ENCODE assay signal across 8 mouse cellular contexts in genomic region chr2:155380261-155381059, GRCm38 (mm10). TPM values are rescaled to one million over a fixed set of nuclear protein-coding genes. Genes with fewer than 3 reads are reported as not detected.
A peak's percentile ranks its signal among the peaks of the same experiment; 100 is the strongest.
DNase-seq lines count a peak whose midpoint lies in the region; ATAC-seq and TF ChIP-seq lines count a peak whose summit lies in the region.

Gene Trp53inp2, plus strand, starts transcription at chr2:155381059.

- H3K27me3 ChIP-seq in lung, postnatal 0 days (replicated peaks; ENCODE audit: insufficient read depth, low read length): no peaks in the 10 kb centered on the region
- H3K27me3 ChIP-seq in embryonic facial prominence, embryonic 13.5 days: peaks cover 19% of the 10 kb centered on the region
- no peaks in the 10 kb centered on the region for H3K27me3 ChIP-seq in heart, embryonic 16.5 days (ENCODE audit: control insufficient read depth, insufficient read depth, low read length)
- peaks cover 30% of the 10 kb centered on the region for H3K27me3 ChIP-seq in midbrain, embryonic 10.5 days (ENCODE audit: low read depth, poor library complexity, severe bottlenecking)

- TF ChIP-seq EP300 in lung, postnatal 0 days (IDR thresholded peaks at IDR 0.05): no peak

- H3K4me3 ChIP-seq in lung, postnatal 0 days (ENCODE audit: low read depth, low read length): peak within 1 kb of the TSS; percentile 96
- peak within 1 kb of the TSS; percentile 87 for H3K4me3 ChIP-seq in embryonic facial prominence, embryonic 13.5 days
- H3K4me3 ChIP-seq in heart, embryonic 16.5 days (ENCODE audit: low read length): peak within 1 kb of the TSS; percentile 90
- peak within 1 kb of the TSS; percentile 85 for H3K4me3 ChIP-seq in midbrain, embryonic 10.5 days

- TF ChIP-seq CTCF in lung, postnatal 0 days (IDR thresholded peaks at IDR 0.05): no peak

- no peak for DNase-seq in lung, postnatal 0 days (ENCODE audit: low spot score)
- no peak for DNase-seq in lung, postnatal 14 days
- peak; percentile 67 to 89 for DNase-seq in kidney, postnatal 25 days
- no peak for DNase-seq in midbrain, embryonic 10.5 days (ENCODE audit: low spot score)
- DNase-seq in ovary, postnatal 14 days (ENCODE audit: low spot score): no peak
- DNase-seq in ovary, postnatal 10 days (ENCODE audit: low spot score): no peak

- H3K36me3 ChIP-seq in lung, postnatal 0 days (ENCODE audit: insufficient read depth, low read length): 0 out of 2 replicates have a peak, but pooled peaks cover 3% of the 10 kb centered on the region
- peaks cover 1% of the 10 kb centered on the region for H3K36me3 ChIP-seq in embryonic facial prominence, embryonic 13.5 days
- peaks cover 2% of the 10 kb centered on the region; the same call in 1 of the 2 replicates for H3K36me3 ChIP-seq in heart, embryonic 16.5 days (ENCODE audit: control insufficient read depth, insufficient read depth)
- peaks cover 5% of the 10 kb centered on the region for H3K36me3 ChIP-seq in midbrain, embryonic 10.5 days

- H3K9ac ChIP-seq in lung, postnatal 0 days (replicated peaks; ENCODE audit: low read depth): peak within 1 kb of the TSS; percentile 93
- H3K9ac ChIP-seq in embryonic facial prominence, embryonic 13.5 days: peak within 1 kb of the TSS; percentile 93
- peak within 1 kb of the TSS; percentile 94 for H3K9ac ChIP-seq in heart, embryonic 16.5 days (ENCODE audit: low read length)

- H3K4me2 ChIP-seq in lung, postnatal 0 days (replicated peaks; ENCODE audit: low read depth, low read length): peak within 1 kb of the TSS; percentile 83
- H3K4me2 ChIP-seq in embryonic facial prominence, embryonic 13.5 days: peak within 1 kb of the TSS; percentile 81
- H3K4me2 ChIP-seq in heart, embryonic 16.5 days (ENCODE audit: low read depth, low read length): peak within 1 kb of the TSS; percentile 76

- ATAC-seq in lung, postnatal 0 days: no peak
- no peak for ATAC-seq in embryonic facial prominence, embryonic 13.5 days (ENCODE audit: insufficient number of reproducible peaks, insufficient read depth, low FRiP score, low TSS enrichment, low read depth)
- no peak for ATAC-seq in heart, embryonic 16.5 days (replicated peaks; ENCODE audit: extremely low read depth, insufficient read depth, low FRiP score)

- no peaks in the 10 kb centered on the region for H3K9me3 ChIP-seq in lung, postnatal 0 days (ENCODE audit: low read length)
- H3K9me3 ChIP-seq in embryonic facial prominence, embryonic 13.5 days: no peaks in the 10 kb centered on the region
- no peaks in the 10 kb centered on the region for H3K9me3 ChIP-seq in heart, embryonic 16.5 days (replicated peaks; ENCODE audit: control insufficient read depth, low read length)
- no peaks in the 10 kb centered on the region for H3K9me3 ChIP-seq in midbrain, embryonic 10.5 days (replicated peaks)

- peak within 1 kb of the TSS; percentile 100 for H3K27ac ChIP-seq in lung, postnatal 0 days (ENCODE audit: low read length)
- peak within 1 kb of the TSS; percentile 96 for H3K27ac ChIP-seq in embryonic facial prominence, embryonic 13.5 days
- H3K27ac ChIP-seq in heart, embryonic 16.5 days (ENCODE audit: low read length): peak within 1 kb of the TSS; percentile 100
- H3K27ac ChIP-seq in midbrain, embryonic 10.5 days (replicated peaks): peak within 1 kb of the TSS; percentile 98

- H3K4me1 ChIP-seq in lung, postnatal 0 days (ENCODE audit: insufficient read depth, low read depth, low read length): peaks cover 9% of the 10 kb centered on the region; the same call in 1 of the 2 replicates
- H3K4me1 ChIP-seq in embryonic facial prominence, embryonic 13.5 days: peaks cover 22% of the 10 kb centered on the region
- peaks cover 20% of the 10 kb centered on the region for H3K4me1 ChIP-seq in heart, embryonic 16.5 days (ENCODE audit: control insufficient read depth, insufficient read depth, low read length)
- peaks cover 39% of the 10 kb centered on the region for H3K4me1 ChIP-seq in midbrain, embryonic 10.5 days

- WGBS in lung, postnatal 0 days: 52% methylated on average over 8 of the region's 8 CpGs
- 49% methylated on average over 8 of the region's 8 CpGs for WGBS in embryonic facial prominence, embryonic 13.5 days
- WGBS in heart, embryonic 16.5 days: 65% methylated on average over 8 of the region's 8 CpGs
- 49% methylated on average over 8 of the region's 8 CpGs for WGBS in midbrain, embryonic 10.5 days

RNA-seq across cellular contexts. Expression of gene Trp53inp2, which starts in this region (rescaled TPM):
- polyA plus RNA-seq in lung, postnatal 0 days (2015; fragmentation: Nextera tagmentation; extraction: Ambion mirVana): 30.4 and 32.6 TPM in 2 replicates
- polyA plus RNA-seq in embryonic facial prominence, embryonic 13.5 days (2015; fragmentation: Nextera tagmentation; extraction: Ambion mirVana): 18.0 and 20.0 TPM in 2 replicates
- 126 and 132 TPM in 2 replicates for polyA plus RNA-seq in heart, embryonic 16.5 days (2015; fragmentation: Nextera tagmentation; extraction: Ambion mirVana)
- polyA plus RNA-seq in midbrain, embryonic 10.5 days (2016; fragmentation: Nextera tagmentation; extraction: Ambion mirVana): 43.6 and 75.1 TPM in 2 replicates

Comparison
In these comparisons a context has a peak if more than half of its experiments do, and no peak if none do; other contexts are left out.
1. DNase-seq: peak in kidney, postnatal 25 days (2 of 2); none in lung, postnatal 0 days (single experiment), lung, postnatal 14 days (single experiment), midbrain, embryonic 10.5 days (single experiment), ovary, postnatal 14 days (single experiment) and ovary, postnatal 10 days (single experiment).
2. Peak in every context shown above with its lines, with median percentiles within 50 percentile points of each other: H3K27ac ChIP-seq, H3K4me2 ChIP-seq, H3K4me3 ChIP-seq and H3K9ac ChIP-seq.